Mouse (Mus musculus) heart, postnatal 36 days (tissue): Measurements from ENCODE around the gene Herc6. TPM values are rescaled to one million over a fixed set of nuclear protein-coding genes. Genes with fewer than 3 reads are reported as not detected.
"Not testable (repeated sequence)": the region's sequence is repeated elsewhere in the genome, so short reads cannot be mapped to it uniquely, and the experiment has no call there.

Experiments used
- DNase-seq, 2 experiments: peaks; one replicate each; pipeline ENCODE4 v3.0.0; 2021 to 2022
- intact Hi-C: fragments of 180-260 bp; cut with DNase I; formaldehyde crosslinking; loops from one replicate; pipeline ENCODE4 v1.15.1; 2025
- total RNA-seq, 2 experiments: library from RNA; stranded (reverse); gene quantifications; 2 replicates each; pipeline ENCODE4 v1.2.3; 2021

The Herc6 gene
- total RNA-seq: 1 to 10 TPM; 2.9 to 4.9 TPM

DNA sequence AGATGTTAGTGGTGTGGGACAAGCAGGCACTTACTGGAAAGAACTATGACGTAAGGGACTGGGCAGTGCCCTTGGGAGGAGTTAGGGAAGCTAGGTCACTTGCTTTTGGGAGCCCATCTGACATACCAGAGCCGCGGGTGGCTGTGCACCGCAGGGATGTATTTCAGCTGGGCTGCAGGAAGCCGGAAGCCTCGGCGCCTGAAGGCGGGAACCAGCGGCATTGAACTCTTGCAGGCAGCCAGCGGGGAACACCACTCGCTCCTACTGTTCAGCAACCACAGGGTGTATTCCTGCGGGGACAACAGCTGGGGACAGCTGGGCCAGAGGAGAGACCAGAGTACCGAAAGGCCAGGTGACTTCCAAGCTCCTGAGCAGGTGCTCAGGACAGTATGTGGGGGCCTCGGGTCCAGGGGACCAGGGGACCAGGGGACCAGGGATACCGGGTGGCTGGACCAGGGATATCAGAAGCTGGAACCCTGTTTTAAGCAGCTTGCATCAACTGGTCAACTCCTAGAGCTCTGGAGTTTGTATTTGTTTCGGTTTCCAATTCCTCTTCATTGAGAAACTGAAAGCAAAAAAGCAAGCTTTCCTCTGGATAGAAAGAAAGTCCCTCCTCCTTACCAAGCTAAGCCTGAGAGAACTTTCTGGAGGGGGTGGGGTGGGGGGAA lies at the start of gene Herc6:
Gene Herc6 (plus strand): TSS at position 120 of the 668 bp plus-strand sequence.
- intact Hi-C loops: loop anchor here (2.0 kb wide), 1 partner anchor 46 kb away; the partner anchor contains the start of gene Ppm1k
- DNase-seq: peak; percentile 76 to 77

GRCm38 (mm10) chr6:57531011-57531410 lies 49.8 kb upstream of the Herc6 start:
- intact Hi-C loops: loop anchor here (5.0 kb wide), 1 partner anchor 609 kb away; the partner anchor contains the start of genes Nt5c3 and Vmn1r4
- DNase-seq: no peak

- DNase-seq: no peak
These were observed 49.4 kb upstream of the Herc6 start for GRCm38 (mm10) chr6:57531441-57531840.

GRCm38 (mm10) chr6:57532022-57532421 lies 48.8 kb upstream of the Herc6 start:
- DNase-seq: no peak
- intact Hi-C loops: loop anchor here (5.0 kb wide), 1 partner anchor 610 kb away; the partner anchor contains the start of genes Nt5c3 and Vmn1r4

More at GRCm38 (mm10) chr6:57531441-57531840, 49.4 kb upstream of the Herc6 start:
- intact Hi-C loops: loop anchor here (5.0 kb wide), 1 partner anchor 609 kb away; the partner anchor contains the start of genes Nt5c3 and Vmn1r4

GRCm38 (mm10) chr6:57533410-57533809 lies 47.4 kb upstream of the Herc6 start:
- intact Hi-C loops: loop anchor here (5.0 kb wide), 1 partner anchor 611 kb away; the partner anchor contains the start of genes Nt5c3 and Vmn1r4
- DNase-seq: no peak

DNA sequence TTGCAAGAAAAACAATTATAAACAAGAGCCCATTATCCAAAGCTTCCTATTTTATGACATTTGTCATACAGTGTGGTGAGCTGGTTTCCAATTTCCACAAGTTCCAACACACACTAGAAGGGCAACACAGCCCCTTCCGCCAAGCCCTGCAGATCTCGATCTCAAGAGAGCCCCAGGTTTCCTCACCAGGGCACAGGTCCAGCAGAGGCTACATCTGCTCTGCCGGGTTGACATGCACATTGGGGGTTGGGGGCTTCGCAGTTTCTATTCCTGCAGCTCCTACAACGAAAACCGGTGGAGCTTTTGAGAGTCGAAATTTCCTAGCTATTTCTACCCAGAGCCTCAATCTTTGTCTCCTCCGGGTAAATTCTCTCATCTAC lies 46.6 kb upstream of the Herc6 start:
- peak; percentile 41 to 51 for DNase-seq
- intact Hi-C loops: loop anchor here (2.0 to 5.0 kb wide), 2 partner anchors 47 to 612 kb away; partner anchors contain the start of genes Herc6, Nt5c3 and Vmn1r4

GRCm38 (mm10) chr6:57534611-57535286 lies 46.1 kb upstream of the Herc6 start:
- intact Hi-C loops: loop anchor here (2.0 to 5.0 kb wide), 4 partner anchors 46 to 817 kb away; partner anchors contain the start of genes Herc6, Lancl2, Nt5c3 and Vmn1r4

GRCm38 (mm10) chr6:57535386-57535936 lies 45.3 kb upstream of the Herc6 start, which contains the start of gene Ppm1k:
Ppm1k (minus strand) TSS chr6:57535468.
- peak; percentile 97 to 99 for DNase-seq
- intact Hi-C loops: loop anchor here (2.0 to 5.0 kb wide), 3 partner anchors 45 to 818 kb away; partner anchors contain the start of genes Herc6 and Lancl2

More at GRCm38 (mm10) chr6:57534611-57535286, 46.1 kb upstream of the Herc6 start:
- peak; percentile 54 to 64 for DNase-seq

DNA sequence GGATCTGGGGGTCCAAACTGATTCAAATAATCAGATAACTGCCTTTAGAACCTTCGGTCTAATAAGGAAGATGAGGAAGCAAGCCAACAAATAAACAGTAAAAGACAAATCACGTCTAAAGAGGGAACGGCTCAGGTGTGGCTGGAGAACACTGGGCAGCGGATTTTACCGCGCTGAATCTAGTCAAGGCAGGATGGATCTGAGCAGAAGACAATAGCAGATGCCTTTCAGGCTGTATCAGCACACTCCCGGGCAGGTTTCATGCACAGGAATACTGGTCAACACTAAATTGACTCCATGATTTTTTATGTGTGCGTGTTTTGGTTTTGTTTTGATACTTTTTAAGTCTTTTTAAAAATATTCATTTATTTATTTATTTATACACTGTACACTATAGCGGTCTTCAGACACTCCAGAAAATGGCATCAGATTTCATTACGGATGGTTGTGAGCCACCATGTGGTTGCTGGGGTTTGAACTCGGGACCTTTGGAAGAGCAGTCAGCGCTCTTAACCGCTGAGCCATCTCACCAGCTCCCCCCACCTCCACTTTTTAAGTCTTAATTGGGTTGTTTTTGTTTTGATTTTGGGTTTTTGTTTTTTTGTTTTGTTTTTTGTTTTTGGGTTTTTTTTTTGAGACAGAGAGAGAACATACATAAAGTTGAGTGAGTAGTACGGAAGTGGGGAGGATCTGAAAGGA lies 44.7 kb upstream of the Herc6 start:
- DNase-seq: no peak
- intact Hi-C loops: loop anchor here (2.0 to 5.0 kb wide), 3 partner anchors 45 to 819 kb away; partner anchors contain the start of genes Herc6 and Lancl2

DNA sequence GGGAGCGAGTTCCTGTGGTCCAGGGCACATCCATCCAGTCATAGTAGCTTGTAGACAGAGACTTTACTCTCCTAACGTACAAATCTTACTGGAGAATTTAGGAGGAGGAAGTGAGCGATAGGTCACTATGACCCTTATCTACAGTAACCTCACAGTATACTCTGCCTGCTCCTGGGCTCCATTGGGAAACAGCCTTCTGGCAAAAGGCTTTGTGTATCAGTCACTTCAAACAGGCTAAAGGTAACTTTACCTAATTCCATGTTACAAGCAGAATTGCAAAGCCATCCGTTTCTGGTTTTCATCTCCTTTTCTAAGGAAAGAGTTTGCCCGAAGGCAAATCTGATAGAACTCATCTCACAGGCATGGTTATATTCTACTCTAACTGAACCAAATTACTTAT lies 42.9 kb upstream of the Herc6 start:
- no peak for DNase-seq
- intact Hi-C loops: loop anchor here (5.0 kb wide), 2 partner anchors 164 to 821 kb away; partner anchors contain the start of gene Lancl2

GRCm38 (mm10) chr6:57540950-57541498 lies 39.8 kb upstream of the Herc6 start:
- intact Hi-C loops: no loop called here
- no peak for DNase-seq

GRCm38 (mm10) chr6:57541737-57542335 lies 39.0 kb upstream of the Herc6 start:
- intact Hi-C loops: no loop called here
- DNase-seq: no peak

- DNase-seq, intact Hi-C loops: not testable (repeated sequence)
These were observed 37.2 kb upstream of the Herc6 start for GRCm38 (mm10) chr6:57543591-57543990.

DNA sequence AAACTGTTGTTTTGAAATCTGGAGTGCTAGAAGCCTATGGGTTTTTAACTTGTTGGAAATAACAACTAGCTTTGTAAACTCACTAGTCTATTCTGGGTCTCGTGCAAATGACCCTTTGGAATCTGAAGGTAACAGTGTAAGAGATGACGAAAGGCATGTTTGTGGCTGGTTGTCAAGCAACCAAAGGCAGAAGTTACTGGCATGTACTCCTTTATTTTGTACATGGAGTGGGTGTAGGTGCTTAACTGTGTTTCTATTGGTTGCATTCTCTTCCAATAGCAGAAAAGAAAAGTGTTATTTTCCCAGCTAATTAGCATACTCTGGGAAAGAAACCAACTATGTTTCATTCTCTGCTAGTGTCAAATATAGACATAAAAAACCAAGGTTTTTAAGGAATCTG lies 35.9 kb upstream of the Herc6 start:
- peak in 1 of 2 experiments; percentile 27 for DNase-seq
- intact Hi-C loops: no loop called here

GRCm38 (mm10) chr6:57551211-57551796 lies 29.5 kb upstream of the Herc6 start:
- DNase-seq: no peak
- intact Hi-C loops: no loop called here

GRCm38 (mm10) chr6:57557796-57558317 lies 22.9 kb upstream of the Herc6 start:
- intact Hi-C loops: no loop called here
- no peak for DNase-seq

GRCm38 (mm10) chr6:57563454-57563853 lies 17.3 kb upstream of the Herc6 start:
- DNase-seq: no peak

GRCm38 (mm10) chr6:57565452-57565851 lies 15.3 kb upstream of the Herc6 start:
- peak; percentile 8 to 28 for DNase-seq
- intact Hi-C loops: no loop called here

More at GRCm38 (mm10) chr6:57563454-57563853, 17.3 kb upstream of the Herc6 start:
- intact Hi-C loops: no loop called here

DNA sequence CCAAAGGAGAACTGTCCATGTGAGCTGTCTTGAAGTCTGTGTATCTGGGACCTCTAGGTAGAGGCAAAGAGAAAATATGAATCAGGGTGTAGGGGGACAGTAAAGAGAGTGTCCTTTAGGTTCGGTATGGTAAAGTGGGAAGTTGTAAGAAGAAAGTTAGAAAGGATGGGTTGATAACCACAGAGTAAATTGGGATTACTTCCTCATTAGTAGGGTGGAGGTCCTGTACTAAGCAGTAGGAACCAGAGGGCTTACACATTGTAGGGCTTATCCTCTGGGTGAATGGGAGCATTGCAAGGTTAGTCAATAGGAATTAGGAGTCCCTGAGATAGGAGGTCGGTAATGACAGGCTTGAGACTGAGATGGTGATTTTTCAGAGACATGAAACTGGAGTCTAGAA lies 13.2 kb upstream of the Herc6 start:
- intact Hi-C loops: no loop called here
- no peak for DNase-seq
